In the genomic region with DNA sequence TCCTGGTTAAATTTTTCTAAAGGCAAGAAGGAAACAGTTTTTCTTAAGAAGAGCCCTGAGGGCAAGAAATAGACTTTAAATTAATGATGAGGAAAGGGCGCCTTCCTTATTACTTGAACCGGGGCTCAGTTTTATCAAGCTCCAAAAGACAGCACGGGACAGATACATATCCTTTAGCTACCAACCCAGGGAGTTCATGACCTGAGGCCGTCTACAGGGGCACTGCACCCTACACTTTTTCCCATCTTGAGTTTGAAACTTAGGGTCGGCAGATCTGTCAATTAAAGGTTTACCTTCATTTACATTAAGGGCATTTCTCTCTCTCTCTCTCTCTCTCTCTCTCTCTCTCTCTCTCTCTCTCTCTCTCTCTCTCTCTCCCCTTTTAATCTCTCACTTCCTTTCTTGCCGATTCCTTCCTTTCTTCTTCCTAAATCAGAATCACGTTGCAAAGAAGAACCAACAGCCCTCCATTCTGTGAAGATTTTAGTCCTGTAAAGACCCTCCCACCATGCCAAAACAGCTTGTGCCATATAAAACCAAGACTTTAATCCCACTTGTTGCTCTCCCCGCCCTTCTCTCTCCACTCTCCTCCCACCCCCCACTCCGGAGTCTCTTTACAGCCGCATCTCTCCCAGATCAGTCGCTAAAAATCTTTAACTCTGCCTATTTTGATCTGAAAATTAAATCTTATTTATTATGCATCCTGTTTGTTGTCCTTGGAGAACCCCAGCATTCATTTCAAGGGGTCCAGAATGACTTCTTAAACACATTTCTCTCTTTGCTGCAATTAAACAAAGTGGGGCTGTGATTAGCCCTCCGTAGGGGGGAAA, we compare ENCODE assay signal across 10 mouse cellular contexts.
DNase-seq lines count a peak whose midpoint lies in the region; ATAC-seq lines count a peak whose summit lies in the region.
"Had no signal": no experiment of that assay in that cellular context is flagged by ENCODE, and none has a peak within 500 bp of the region (broad histone marks: within the 10 kb centered on the region; RNA-seq: fewer than 3 reads in every experiment).

No protein-coding gene starts in this region.

- H3K4me1 ChIP-seq in hindbrain, embryonic 10.5 days (replicated peaks), result peaks cover 48% of the 10 kb centered on the region
- H3K4me1 ChIP-seq in hindbrain, embryonic 14.5 days (replicated peaks; ENCODE audit: control insufficient read depth, insufficient read depth, low read length), result 0 out of 2 replicates have a peak, but pooled peaks cover 4% of the 10 kb centered on the region
- H3K4me1 ChIP-seq in embryonic facial prominence, embryonic 11.5 days (ENCODE audit: control insufficient read depth, insufficient read depth, low read length), result no peaks in the 10 kb centered on the region
- H3K4me1 ChIP-seq in hindbrain, embryonic 11.5 days (replicated peaks; ENCODE audit: control insufficient read depth, insufficient read depth, low read length), result no peaks in the 10 kb centered on the region
- peaks cover 13% of the 10 kb centered on the region for H3K4me1 ChIP-seq in midbrain, embryonic 14.5 days (ENCODE audit: control insufficient read depth, insufficient read depth, low read length)

- no peak overlapping the region for H3K9ac ChIP-seq in hindbrain, embryonic 14.5 days
- no peak overlapping the region for H3K9ac ChIP-seq in embryonic facial prominence, embryonic 11.5 days (replicated peaks; ENCODE audit: low read length)
- H3K9ac ChIP-seq in hindbrain, embryonic 11.5 days (ENCODE audit: low read depth, low read length), result no peak overlapping the region
- H3K9ac ChIP-seq in midbrain, embryonic 14.5 days (replicated peaks; ENCODE audit: low read length), result no peak overlapping the region
- H3K9ac ChIP-seq: limb, embryonic 15.5 days had no signal

- WGBS in hindbrain, embryonic 10.5 days, result 4% methylated on average over 12 of the region's 12 CpGs
- WGBS in hindbrain, embryonic 14.5 days, result 3% methylated on average over 12 of the region's 12 CpGs
- WGBS in embryonic facial prominence, embryonic 11.5 days, result 6% methylated on average over 12 of the region's 12 CpGs
- 4% methylated on average over 12 of the region's 12 CpGs for WGBS in hindbrain, embryonic 11.5 days
- 1% methylated on average over 12 of the region's 12 CpGs for WGBS in midbrain, embryonic 14.5 days

- H3K9me3 ChIP-seq in hindbrain, embryonic 10.5 days, result no peaks in the 10 kb centered on the region
- no peaks in the 10 kb centered on the region for H3K9me3 ChIP-seq in hindbrain, embryonic 14.5 days (ENCODE audit: control insufficient read depth, low read length)
- no peaks in the 10 kb centered on the region for H3K9me3 ChIP-seq in embryonic facial prominence, embryonic 11.5 days (replicated peaks; ENCODE audit: control insufficient read depth, low read length)
- H3K9me3 ChIP-seq in hindbrain, embryonic 11.5 days (ENCODE audit: control insufficient read depth, low read length), result no peaks in the 10 kb centered on the region
- H3K9me3 ChIP-seq in midbrain, embryonic 14.5 days (ENCODE audit: control insufficient read depth, low read length), result no peaks in the 10 kb centered on the region
- H3K9me3 ChIP-seq: limb, embryonic 15.5 days had no signal

- peak overlapping the region; percentile 75 for H3K27ac ChIP-seq in hindbrain, embryonic 10.5 days
- H3K27ac ChIP-seq in hindbrain, embryonic 14.5 days, result no peak overlapping the region
- no peak overlapping the region for H3K27ac ChIP-seq in embryonic facial prominence, embryonic 11.5 days (replicated peaks; ENCODE audit: low read depth, low read length)
- H3K27ac ChIP-seq in hindbrain, embryonic 11.5 days (ENCODE audit: low read depth, low read length), result no peak overlapping the region
- H3K27ac ChIP-seq in midbrain, embryonic 14.5 days (replicated peaks; ENCODE audit: low read depth, low read length), result no peak overlapping the region
- H3K27ac ChIP-seq: limb, embryonic 15.5 days had no signal

- peaks cover 88% of the 10 kb centered on the region for H3K27me3 ChIP-seq in hindbrain, embryonic 10.5 days (ENCODE audit: insufficient read depth, poor library complexity, severe bottlenecking)
- peaks cover 90% of the 10 kb centered on the region for H3K27me3 ChIP-seq in hindbrain, embryonic 14.5 days (ENCODE audit: control insufficient read depth, insufficient read depth, low read length)
- 0 out of 2 replicates have a peak, but pooled peaks cover 2% of the 10 kb centered on the region for H3K27me3 ChIP-seq in embryonic facial prominence, embryonic 11.5 days (ENCODE audit: control insufficient read depth, insufficient read depth, low read length)
- H3K27me3 ChIP-seq in hindbrain, embryonic 11.5 days (ENCODE audit: control insufficient read depth, insufficient read depth, low read length), result peaks cover 24% of the 10 kb centered on the region
- H3K27me3 ChIP-seq in midbrain, embryonic 14.5 days (ENCODE audit: control insufficient read depth, insufficient read depth, low read length), result peaks cover 63% of the 10 kb centered on the region

- peak; percentile 36 for DNase-seq in hindbrain, embryonic 10.5 days (ENCODE audit: low spot score)
- no peak for DNase-seq in hindbrain, embryonic 14.5 days (ENCODE audit: low spot score)
- peak; percentile 43 for DNase-seq in embryonic facial prominence, embryonic 11.5 days (ENCODE audit: low spot score)
- DNase-seq in hindbrain, embryonic 11.5 days (ENCODE audit: low spot score), result peak; percentile 52
- peak; percentile 46 for DNase-seq in midbrain, embryonic 14.5 days
- DNase-seq in urinary bladder, postnatal 36 days (ENCODE audit: low spot score in 2 of 2), result no peak
- DNase-seq: cerebellum, postnatal 25 days; lung, postnatal 10 days had no signal

- no peaks in the 10 kb centered on the region for H3K36me3 ChIP-seq in hindbrain, embryonic 10.5 days
- no peaks in the 10 kb centered on the region for H3K36me3 ChIP-seq in hindbrain, embryonic 14.5 days (replicated peaks; ENCODE audit: control insufficient read depth, insufficient read depth)
- H3K36me3 ChIP-seq in embryonic facial prominence, embryonic 11.5 days (replicated peaks; ENCODE audit: control insufficient read depth, insufficient read depth, low read depth, low read length), result no peaks in the 10 kb centered on the region
- no peaks in the 10 kb centered on the region for H3K36me3 ChIP-seq in hindbrain, embryonic 11.5 days (ENCODE audit: control insufficient read depth, insufficient read depth, low read length)
- H3K36me3 ChIP-seq in midbrain, embryonic 14.5 days (ENCODE audit: control insufficient read depth, insufficient read depth, low read length), result no peaks in the 10 kb centered on the region
- H3K36me3 ChIP-seq: limb, embryonic 15.5 days had no signal

- no peak for ATAC-seq in hindbrain, embryonic 14.5 days (ENCODE audit: low FRiP score)
- no peak for ATAC-seq in embryonic facial prominence, embryonic 11.5 days (replicated peaks; ENCODE audit: insufficient number of reproducible peaks, low FRiP score, low TSS enrichment, low read depth)
- no peak for ATAC-seq in hindbrain, embryonic 11.5 days (ENCODE audit: low FRiP score)
- ATAC-seq in midbrain, embryonic 14.5 days (ENCODE audit: low FRiP score, low TSS enrichment), result no peak
- no peak for ATAC-seq in cerebellum, adult (ENCODE audit: insufficient number of reproducible peaks, low FRiP score, low TSS enrichment)

- H3K4me3 ChIP-seq in hindbrain, embryonic 10.5 days, result peak overlapping the region; percentile 39
- no peak overlapping the region for H3K4me3 ChIP-seq in hindbrain, embryonic 14.5 days (replicated peaks; ENCODE audit: low read length)
- no peak overlapping the region for H3K4me3 ChIP-seq in embryonic facial prominence, embryonic 11.5 days (ENCODE audit: low read depth, low read length)
- H3K4me3 ChIP-seq in hindbrain, embryonic 11.5 days (ENCODE audit: low read depth, low read length), result no peak overlapping the region
- no peak overlapping the region for H3K4me3 ChIP-seq in midbrain, embryonic 14.5 days (replicated peaks; ENCODE audit: low read depth, low read length)
- H3K4me3 ChIP-seq: limb, embryonic 15.5 days had no signal

- no peak overlapping the region for H3K4me2 ChIP-seq in hindbrain, embryonic 14.5 days (replicated peaks)
- peak overlapping the region; percentile 21; the same call in 1 of the 2 replicates for H3K4me2 ChIP-seq in embryonic facial prominence, embryonic 11.5 days (ENCODE audit: low read depth, low read length)
- no peak overlapping the region; the same call in 1 of the 2 replicates for H3K4me2 ChIP-seq in hindbrain, embryonic 11.5 days (replicated peaks; ENCODE audit: low read depth, low read length)
- H3K4me2 ChIP-seq in midbrain, embryonic 14.5 days (ENCODE audit: low read length), result peak overlapping the region; percentile 33
- H3K4me2 ChIP-seq: limb, embryonic 15.5 days had no signal

Comparison
In these comparisons a context has a peak if more than half of its experiments do, and no peak if none do; other contexts are left out.
1. DNase-seq: peak in hindbrain, embryonic 10.5 days (single experiment), embryonic facial prominence, embryonic 11.5 days (single experiment), hindbrain, embryonic 11.5 days (single experiment) and midbrain, embryonic 14.5 days (single experiment); none in hindbrain, embryonic 14.5 days (single experiment) and urinary bladder, postnatal 36 days (0 of 2).
2. H3K4me2 ChIP-seq: peak in embryonic facial prominence, embryonic 11.5 days (single experiment) and midbrain, embryonic 14.5 days (single experiment); none in hindbrain, embryonic 14.5 days (single experiment) and hindbrain, embryonic 11.5 days (single experiment).